Mouse (Mus musculus) frontal cortex, postnatal 25 days (tissue): ENCODE measurements around the gene Olfr1415.
"Not testable (repeated sequence)": the region's sequence is repeated elsewhere in the genome, so short reads cannot be mapped to it uniquely, and the experiment has no call there.

ENCODE experiments used
- DNase-seq, 2 experiments: peaks; one replicate each; pipeline ENCODE4 v3.0.0; 2022; ENCODE audit warnings: low spot score in 2 of 2

Gene Olfr1415

DNA sequence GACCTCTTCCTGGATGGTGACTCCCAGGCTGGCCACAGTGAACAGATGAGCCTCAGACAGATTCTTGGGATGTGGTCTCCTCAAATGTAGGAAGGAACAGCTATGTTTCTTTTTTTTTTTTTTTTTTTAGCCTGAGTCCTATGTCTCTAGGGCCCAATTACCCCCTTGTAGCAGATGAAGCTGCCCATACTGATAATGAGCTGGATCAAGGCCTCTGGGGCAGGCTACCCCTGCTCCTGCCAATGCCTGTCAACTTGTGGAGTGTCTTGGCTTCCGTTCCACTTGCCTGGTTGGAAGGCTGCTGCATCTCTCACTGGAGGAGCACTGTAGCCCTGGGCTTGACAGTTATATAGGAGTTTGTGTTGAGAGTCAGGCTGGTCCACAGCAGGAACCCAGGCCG, at the start of gene Olfr1415:
Gene Olfr1415 (minus strand): TSS at position 101 of the 400 bp plus-strand sequence.
- DNase-seq, result no peak

DNA sequence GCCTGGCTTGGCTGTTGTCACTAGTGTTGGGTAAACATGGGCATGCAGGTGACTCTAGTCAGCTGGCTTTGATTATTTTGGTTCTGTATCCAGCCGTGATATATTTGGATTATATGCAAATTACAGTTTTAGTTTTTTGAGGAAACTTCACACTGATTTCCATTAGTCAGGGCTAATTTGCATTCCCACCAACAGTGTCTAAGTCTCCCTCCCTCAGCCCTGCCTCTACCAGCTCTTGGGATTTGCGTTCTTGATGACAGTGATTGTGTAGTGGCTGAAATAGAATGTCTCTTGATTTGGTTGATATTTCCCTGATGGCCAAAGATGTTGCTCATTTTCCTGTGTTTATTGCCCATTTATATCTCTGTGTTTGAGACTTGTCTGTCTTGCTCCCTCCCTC, 43.2 kb upstream of the Olfr1415 start:
- no peak for DNase-seq

DNA sequence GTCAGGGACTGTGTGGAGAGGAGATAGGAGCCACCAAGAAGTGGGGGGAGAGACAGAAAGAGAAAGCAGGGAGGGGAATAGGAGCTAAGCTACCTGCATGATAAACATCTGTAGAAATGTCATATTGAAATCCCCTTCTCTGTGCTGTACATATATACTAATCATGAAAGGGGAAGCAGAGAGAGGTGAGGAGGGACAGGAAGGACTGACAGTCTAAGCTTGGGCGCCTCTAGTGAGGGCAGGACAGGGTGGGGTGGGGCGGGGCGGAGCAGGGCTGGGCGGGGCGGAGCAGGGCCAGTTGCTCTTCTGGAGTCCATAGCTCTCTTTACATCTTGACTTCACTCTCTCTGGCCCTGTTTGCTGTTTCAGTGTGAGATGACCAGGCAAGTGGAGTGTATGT, 41.1 kb upstream of the Olfr1415 start:
- DNase-seq, result no peak

DNA sequence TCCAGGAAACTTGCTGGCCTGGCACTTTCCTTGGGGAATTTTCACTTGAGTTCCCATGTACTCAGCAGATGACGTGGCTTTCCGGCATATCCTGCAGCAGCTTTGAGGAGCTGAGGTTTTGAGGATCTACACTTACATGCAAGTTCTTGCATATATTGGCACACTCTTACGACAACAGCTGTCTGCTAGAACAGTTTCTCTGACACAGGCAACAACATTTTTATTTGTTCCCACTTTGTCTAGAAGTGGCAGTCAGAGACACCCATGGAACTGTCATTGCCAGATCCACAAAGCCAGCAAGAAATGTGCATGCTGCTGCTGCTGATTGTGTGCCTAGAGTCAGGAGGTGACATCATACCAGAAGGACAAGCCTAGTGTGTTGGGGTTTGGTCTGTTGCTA, 27.9 kb upstream of the Olfr1415 start:
- DNase-seq, result no peak

DNA sequence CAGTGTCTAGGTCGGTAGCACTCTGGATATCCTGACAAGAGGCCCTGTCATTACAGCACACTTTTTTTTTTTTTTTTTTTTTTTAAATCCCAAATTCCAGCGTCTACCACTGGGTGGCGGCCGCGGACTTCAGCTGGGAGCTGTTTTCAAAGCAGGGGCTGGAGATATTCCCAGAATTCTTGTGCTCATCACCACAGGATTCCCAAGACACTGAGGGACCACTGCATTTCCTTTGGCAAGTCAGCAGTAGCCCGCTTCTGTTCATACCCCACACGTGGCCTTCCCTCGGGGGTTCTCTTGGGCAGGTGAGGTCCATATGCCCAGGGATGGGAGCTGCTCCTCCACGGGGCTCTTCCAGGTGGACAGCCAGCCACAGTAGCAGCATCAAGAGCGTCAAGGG, 25.5 kb upstream of the Olfr1415 start:
- DNase-seq, result peak; percentile 22 to 36

DNA sequence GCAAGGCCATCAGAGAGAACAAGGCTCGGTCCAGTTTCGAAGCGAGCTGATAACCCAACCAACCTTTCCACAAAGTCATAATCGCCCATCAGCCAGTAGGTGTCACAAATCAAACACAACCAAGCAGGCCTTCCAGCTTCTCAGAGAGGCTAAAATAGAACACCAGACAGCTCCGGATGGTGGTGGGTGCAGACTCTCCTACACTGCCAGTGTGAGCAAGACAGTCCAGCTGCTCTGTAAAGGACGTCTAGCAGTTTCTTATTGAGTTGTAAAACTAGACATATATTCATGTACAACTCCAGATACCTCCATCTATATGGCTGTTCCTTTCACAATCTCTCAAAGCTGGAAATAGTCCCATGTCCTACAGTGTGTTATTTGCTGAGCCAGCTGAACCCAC, 23.1 kb upstream of the Olfr1415 start:
- DNase-seq, result peak in 1 of 2 experiments; percentile 9

DNA sequence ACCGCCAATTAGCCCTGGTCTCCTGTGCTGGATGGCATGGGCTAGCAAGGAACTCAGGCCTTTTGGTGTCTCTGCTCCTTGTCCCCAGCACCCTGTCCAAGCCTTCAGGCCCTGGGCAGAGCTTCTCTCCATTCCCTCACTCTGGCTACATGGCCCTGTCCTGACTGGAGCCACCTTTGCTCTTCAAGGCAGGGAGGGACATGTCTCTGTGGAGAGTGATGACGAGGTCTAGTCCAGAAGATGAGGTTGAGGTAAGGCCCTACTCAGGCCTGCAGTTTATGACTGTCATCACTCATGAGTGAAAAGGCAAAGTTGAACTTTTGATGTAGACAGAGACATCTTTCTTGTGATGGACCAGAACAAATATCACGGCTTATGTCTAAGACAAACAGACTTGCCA, 22.7 kb upstream of the Olfr1415 start, which contains the start of gene Olfr1414:
Gene Olfr1414 (minus strand): TSS at position 101 of the 400 bp plus-strand sequence.
- DNase-seq, result no peak

DNA sequence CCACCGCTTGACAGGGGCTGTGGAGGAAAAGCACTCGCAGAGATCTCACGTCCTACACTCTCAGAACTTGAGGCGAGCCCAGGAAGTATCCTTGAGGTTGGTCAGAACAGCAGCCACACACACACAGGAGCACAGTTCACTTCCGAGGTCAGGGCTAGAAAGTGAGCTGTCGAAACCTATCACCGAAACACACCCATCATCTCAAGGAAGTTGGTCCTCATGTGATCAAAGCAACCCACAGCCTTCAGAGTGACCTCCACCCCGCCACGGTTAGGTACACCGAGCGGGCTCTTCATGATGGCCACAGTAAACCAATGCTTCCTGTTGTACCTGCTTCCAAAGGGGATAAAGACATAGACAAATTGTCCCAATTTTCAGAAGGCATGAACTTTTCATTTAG, 19.5 kb upstream of the Olfr1415 start:
- DNase-seq, result no peak

DNA sequence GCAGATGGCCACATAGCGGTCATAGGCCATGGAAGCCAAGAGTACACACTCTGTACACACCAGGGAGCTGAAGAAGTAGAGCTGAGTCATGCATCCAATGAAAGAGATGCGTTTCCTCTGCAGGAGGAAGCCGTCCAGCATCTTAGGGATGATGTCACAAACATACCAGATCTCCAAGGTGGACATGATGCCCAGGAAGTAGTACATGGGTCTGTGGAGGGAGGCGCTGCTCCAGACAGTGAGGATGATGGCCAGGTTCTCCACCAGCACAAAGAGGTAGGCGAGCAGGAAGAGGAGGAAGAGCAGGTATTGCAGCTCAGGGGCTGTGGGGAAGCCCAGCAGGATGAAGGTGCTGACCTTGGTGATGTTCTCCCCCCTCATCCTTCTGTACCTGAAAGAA, 15.7 kb upstream of the Olfr1415 start:
- not testable (repeated sequence) for DNase-seq

DNA sequence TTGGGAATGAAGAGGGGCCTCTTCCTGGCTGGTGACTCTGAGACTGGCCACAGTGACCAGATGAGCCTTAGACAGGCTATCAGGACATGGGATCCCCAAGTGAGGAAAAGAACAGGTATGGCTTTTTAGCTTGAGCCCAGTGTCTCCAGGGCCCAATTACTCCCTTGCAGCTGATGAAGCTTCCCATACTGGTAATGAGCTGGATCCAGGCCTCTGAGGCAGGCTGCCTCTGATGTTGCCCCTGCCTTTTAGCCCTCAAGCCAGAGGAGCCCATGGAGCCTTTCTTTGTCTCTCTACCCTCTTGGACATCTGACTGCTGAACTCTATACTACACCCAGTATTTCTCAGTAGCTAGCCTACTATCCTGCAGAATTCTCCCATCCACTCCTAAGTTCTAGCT, 10.9 kb downstream of the Olfr1415 start, which contains the start of gene Olfr1416:
Gene Olfr1416 (minus strand): TSS at position 101 of the 400 bp plus-strand sequence.
- no peak for DNase-seq

DNA sequence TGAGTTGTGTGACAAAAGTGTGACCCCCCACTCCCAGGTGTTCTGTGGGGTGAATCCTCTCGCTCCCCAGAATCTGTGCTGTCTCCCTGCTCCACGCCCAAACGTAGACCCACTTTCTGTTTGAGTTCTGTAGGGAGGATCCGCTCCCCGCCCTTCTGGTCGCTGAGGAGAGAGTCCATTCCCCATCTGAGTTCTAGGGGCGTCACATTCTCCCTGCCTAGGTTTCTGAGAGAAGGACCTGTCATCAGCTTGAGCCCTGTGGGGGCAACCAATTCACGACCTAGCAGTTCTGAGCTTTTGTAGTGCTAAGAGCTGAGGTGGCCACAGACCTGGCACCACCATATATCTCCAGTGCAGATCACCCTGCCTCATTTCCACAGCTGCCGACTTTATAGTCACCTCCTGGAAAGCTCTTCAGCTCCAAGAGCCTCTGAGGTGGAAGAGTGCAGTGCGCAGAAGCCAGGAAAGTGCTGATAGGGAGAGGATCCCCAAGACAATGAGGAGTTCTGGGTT, 21.8 kb downstream of the Olfr1415 start:
- peak in 1 of 2 experiments; percentile 8 for DNase-seq

DNA sequence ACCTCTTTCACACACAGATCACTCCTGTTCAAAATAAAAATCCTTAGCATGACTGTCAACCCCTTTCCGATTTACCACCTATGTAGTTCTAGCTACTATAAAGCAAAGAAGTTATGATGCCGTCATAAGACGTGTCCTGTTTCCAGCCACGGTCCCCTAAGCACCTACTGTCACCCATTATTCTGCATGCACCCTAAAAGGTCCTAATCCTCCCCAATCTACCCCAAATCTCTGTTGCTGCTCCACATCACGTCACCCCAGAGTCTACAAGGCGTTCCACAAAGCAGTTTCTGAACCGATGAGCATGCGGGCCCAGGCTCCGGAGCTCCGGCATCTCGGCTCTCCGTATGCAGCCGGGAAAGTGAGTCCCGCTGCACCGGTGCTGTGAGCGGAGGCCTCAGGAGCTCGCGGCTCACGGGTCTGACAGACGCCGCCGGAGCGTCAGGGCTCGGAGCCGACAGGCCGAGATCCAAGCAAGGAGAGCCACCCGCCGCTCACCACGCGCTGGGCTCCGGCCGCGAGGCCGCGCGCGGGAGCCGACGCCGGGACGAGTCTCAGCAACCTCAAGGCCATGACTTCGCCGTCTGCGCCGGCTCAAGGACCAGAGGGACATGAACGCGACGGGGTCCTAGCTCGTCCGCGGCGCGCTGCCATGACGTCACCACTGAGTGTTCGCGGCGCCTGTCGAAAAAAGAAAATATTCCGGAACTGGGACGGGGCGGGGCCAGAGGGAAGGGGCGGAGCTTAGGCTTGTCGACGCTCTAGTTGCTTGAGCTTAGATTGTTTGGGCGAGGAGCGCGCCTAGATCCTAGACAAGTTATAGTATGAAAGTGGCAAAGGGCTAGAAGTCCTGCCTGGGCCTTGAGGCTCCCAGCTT, 22.5 kb downstream of the Olfr1415 start, which contains the start of gene Ndufa10:
Gene Ndufa10 (minus strand): TSS at position 696 of the 877 bp plus-strand sequence.
- peak; percentile 91 to 95 for DNase-seq

DNA sequence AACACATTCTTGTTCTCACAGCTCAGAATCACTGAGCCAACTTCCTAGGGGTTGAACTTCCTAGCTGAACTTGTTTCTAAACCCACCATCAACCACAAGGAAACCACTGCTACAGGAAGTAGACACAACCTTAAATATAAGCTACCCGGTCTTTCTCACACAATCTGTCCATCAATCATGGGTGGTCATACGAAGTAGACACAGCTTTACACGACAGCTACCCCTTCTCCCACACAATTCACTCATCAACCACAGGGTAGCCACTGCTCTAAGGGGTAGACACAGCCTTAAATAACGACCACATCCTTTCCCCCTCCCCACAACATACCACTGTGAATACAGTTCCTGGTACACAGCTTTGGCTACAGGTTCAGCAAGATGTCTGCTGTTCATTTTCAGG, 27.0 kb downstream of the Olfr1415 start:
- DNase-seq, result no peak

DNA sequence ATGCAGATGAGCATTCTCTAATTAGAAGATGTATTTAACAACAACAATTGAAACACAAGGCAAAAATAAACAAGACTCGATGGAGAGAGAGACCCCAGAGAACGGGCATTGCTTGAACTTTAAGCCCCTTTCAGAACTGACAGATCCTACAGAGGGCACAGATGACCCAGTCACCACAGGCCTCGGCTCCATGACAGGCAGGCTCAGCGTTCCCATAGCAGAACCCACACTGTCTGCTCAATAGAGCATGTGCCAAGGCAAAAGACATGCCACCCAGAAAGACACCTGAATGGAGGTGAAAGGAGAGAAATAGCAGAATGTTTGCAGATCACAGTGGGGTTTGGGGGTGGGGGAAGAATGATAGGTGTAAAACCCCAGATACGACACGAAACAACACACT, 37.5 kb downstream of the Olfr1415 start:
- DNase-seq, result no peak

DNA sequence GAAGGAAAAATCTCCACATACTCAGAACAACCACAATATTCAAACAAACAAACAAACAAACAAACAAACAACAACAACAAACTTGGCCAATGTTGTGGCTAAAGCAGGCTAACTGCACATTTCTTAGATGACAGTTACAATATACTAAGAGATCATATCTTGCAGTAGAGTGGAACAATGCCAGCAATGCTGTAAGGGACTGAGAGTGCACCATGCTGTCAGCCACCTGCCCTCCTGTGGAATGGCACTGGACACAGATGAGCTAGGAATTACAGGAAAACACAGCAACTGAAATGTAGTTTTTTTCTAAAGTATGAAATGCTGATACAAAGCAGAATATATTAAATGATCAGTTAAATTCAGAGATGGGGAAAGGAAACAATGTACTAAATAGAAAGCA, 38.1 kb downstream of the Olfr1415 start:
- no peak for DNase-seq

DNA sequence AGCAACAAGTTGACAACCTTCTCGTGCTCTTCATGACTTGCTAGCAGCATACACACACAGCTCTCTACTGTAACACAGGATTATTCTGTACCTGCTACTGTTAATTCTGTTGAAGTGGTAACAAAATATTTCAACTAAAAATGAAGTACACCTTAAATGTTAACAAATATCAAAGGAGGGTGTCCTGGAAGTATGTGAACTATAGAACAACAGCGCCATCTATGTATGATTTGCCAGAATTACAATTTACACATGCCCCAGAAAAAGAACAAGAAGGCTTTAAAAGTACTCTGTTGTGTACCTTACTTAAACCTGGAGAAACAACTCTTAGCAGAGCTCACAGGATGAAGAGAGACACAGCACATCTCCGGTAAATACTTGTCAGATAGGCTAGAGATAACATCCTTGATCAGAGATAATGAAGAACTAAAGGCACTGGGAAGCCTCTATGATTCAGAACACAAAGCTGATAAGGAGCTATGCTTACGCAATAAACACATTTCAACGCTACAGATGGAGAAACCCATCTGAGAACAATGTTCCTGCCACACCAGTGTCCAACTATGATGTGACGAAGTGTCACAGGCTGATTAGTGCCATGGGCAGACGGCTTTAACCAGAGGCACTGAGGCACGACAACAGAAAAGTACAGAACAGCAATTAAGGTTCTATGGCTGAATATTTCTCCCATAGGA, 42.0 kb downstream of the Olfr1415 start:
- DNase-seq, result no peak

DNA sequence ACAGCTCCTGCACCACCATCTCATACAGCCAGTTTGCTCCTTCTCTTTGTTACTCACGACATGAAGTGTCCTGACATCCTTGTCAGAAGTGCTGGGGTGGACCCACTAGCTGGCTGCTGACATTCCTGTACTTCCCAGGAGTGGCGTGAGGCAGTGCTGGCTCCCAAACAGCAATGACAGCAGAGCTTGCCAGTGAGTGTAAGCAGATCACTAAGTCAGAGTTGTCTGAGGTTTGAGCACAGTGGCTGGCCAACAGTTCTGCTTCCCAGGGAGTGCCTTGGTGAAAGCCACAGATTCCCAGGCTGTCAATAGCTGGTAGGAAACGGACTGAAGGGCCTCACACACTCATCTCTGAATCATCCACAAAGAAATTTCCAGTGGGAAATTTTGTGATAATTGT, 47.6 kb downstream of the Olfr1415 start:
- DNase-seq, result no peak

DNA sequence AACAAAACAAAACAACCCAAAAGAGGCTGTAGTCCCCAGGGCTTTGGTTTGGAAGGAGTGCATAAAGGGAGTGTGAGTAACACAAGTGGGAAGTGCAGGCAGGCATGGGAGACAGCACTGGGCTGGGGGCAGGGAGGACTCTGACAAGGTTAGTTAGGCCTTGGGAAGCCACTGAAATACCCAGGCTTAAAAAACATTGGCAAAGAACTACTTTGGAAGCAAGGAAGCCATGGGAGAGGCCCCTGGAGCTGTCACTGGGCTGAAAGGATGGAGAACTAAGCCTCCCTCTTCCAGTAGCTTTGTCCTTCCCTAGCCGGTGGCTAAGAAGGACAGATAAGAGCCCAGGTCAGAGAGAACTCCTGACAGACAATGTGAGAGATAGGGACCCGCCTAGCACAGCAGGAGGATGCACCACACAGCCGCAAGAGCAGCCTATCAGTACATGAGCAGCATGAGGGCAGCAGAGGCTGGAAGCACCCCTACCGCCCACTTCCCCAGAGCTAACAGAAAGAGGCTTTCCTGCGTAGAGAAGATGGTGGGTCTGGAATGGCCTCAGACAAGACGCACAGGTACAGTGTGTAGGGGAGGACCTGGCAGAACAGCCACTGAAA, 54.3 kb downstream of the Olfr1415 start:
- DNase-seq, result no peak

DNA sequence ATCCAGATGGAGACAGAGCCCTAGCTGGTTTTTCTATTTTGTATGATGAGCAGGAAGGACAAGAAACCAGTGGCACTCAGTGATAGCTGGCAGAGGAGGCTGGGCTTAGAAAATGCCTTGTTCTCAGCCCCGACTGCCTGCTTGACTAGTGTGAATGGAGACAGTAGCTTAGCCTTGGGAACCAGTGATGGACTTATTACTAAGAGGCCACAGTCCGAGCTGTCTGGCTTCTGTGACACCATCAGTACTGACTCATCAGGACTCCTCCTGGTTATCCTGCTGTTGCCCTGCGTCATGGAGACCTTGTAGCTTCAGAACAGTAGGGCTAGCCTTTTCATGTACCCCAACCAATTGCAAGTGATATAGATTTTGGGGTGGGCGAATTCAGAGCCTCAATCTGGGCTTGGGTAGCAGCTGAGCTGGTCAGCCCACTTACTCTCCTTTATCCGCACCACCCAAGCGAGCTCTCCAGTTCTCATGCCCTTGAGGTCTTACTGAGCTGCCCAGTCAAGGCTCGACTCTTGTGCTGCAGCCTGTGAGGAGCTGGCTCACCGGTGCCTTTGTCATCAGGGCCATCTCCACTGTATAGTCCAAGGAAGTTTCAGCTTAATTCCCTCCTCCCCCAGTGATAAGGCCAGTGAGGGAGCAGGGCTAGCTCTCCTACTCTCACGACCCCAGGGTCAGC, 55.7 kb downstream of the Olfr1415 start:
- no peak for DNase-seq
